ENCODE assay signal across 10 mouse cellular contexts in genomic region chr10:60347768-60348610, GRCm38 (mm10). TPM values are rescaled to one million over a fixed set of nuclear protein-coding genes. Genes with fewer than 3 reads are reported as not detected.
DNase-seq lines count a peak whose midpoint lies in the region; ATAC-seq and TF ChIP-seq lines count a peak whose summit lies in the region.
"Had no signal": no experiment of that assay in that cellular context is flagged by ENCODE, and none has a peak within 500 bp of the region (broad histone marks: within the 10 kb centered on the region; RNA-seq: fewer than 3 reads in every experiment).

No protein-coding gene starts in this region.

- H3K27me3 ChIP-seq in hindbrain, embryonic 16.5 days (replicated peaks; ENCODE audit: control insufficient read depth, insufficient read depth, low read length) = peaks cover 10% of the 10 kb centered on the region
- H3K27me3 ChIP-seq in hindbrain, embryonic 12.5 days = peaks cover 34% of the 10 kb centered on the region
- H3K27me3 ChIP-seq in thymus, adult 2 months (ENCODE audit: control insufficient read depth, insufficient read depth, low read length) = no peaks in the 10 kb centered on the region

- no peaks in the 10 kb centered on the region for H3K36me3 ChIP-seq in hindbrain, embryonic 16.5 days (ENCODE audit: control insufficient read depth, insufficient read depth, low read length)
- H3K36me3 ChIP-seq in hindbrain, embryonic 12.5 days = no peaks in the 10 kb centered on the region
- H3K36me3 ChIP-seq in thymus, adult 2 months (ENCODE audit: control insufficient read depth, insufficient read depth, low read length) = no peaks in the 10 kb centered on the region

- H3K9ac ChIP-seq in hindbrain, embryonic 16.5 days (ENCODE audit: low read depth, low read length) = no peak overlapping the region
- no peak overlapping the region for H3K9ac ChIP-seq in hindbrain, embryonic 12.5 days

- no peak for TF ChIP-seq POLR2A in thymus, adult 2 months (IDR thresholded peaks at IDR 0.05; ENCODE audit: control insufficient read depth, extremely low read depth, insufficient read depth, low read length, poor library complexity)

- no peaks in the 10 kb centered on the region for H3K9me3 ChIP-seq in hindbrain, embryonic 16.5 days (ENCODE audit: control insufficient read depth, low read length)
- H3K9me3 ChIP-seq in hindbrain, embryonic 12.5 days (replicated peaks) = no peaks in the 10 kb centered on the region

- H3K4me2 ChIP-seq in hindbrain, embryonic 16.5 days (ENCODE audit: low read length) = peak overlapping the region; percentile 47; the same call in 1 of the 2 replicates
- no peak overlapping the region; the same call in 1 of the 2 replicates for H3K4me2 ChIP-seq in hindbrain, embryonic 12.5 days (replicated peaks)

- WGBS in hindbrain, embryonic 16.5 days = 45% methylated on average over 9 of the region's 9 CpGs
- 24% methylated on average over 9 of the region's 9 CpGs for WGBS in hindbrain, embryonic 12.5 days
- 83% methylated on average over 9 of the region's 9 CpGs for WGBS in thymus, adult 2 months

- DNase-seq in thymus, adult 2 months = no peak
- no peak for DNase-seq in thymus, adult 18-20 months
- DNase-seq in liver = peak; percentile 65
- DNase-seq in frontal cortex, postnatal 36 days (ENCODE audit: low spot score in 2 of 2) = no peak
- DNase-seq in c-Kit-positive CD71-positive TER-119-positive erythroid progenitor cells, embryonic 14.5 days (ENCODE audit: low spot score) = no peak
- DNase-seq in gastrocnemius, postnatal 25 days = no peak
- DNase-seq: cerebellum, postnatal 25 days had no signal

- no peak for ATAC-seq in hindbrain, embryonic 16.5 days
- ATAC-seq in hindbrain, embryonic 12.5 days (ENCODE audit: low FRiP score) = no peak

- peaks cover 18% of the 10 kb centered on the region for H3K4me1 ChIP-seq in hindbrain, embryonic 16.5 days (ENCODE audit: control insufficient read depth, insufficient read depth, low read depth, low read length)
- H3K4me1 ChIP-seq in hindbrain, embryonic 12.5 days = peaks cover 46% of the 10 kb centered on the region
- peaks cover 62% of the 10 kb centered on the region for H3K4me1 ChIP-seq in thymus, adult 2 months (replicated peaks; ENCODE audit: control insufficient read depth, insufficient read depth, low read length)

- TF ChIP-seq CTCF in thymus, adult 2 months (IDR thresholded peaks at IDR 0.05; ENCODE audit: borderline replicate concordance, control insufficient read depth, extremely low read depth, insufficient read depth, low read length, poor library complexity) = no peak

- H3K4me3 ChIP-seq in hindbrain, embryonic 16.5 days (ENCODE audit: low read length) = no peak overlapping the region; the same call in 1 of the 2 replicates
- no peak overlapping the region for H3K4me3 ChIP-seq in hindbrain, embryonic 12.5 days
- H3K4me3 ChIP-seq in thymus, adult 2 months (ENCODE audit: control insufficient read depth, insufficient read depth, low read length) = peak overlapping the region; percentile 70

- no peak overlapping the region for H3K27ac ChIP-seq in hindbrain, embryonic 16.5 days (ENCODE audit: low read depth, low read length)
- no peak overlapping the region for H3K27ac ChIP-seq in hindbrain, embryonic 12.5 days
- H3K27ac ChIP-seq in thymus, adult 2 months (ENCODE audit: control insufficient read depth, insufficient read depth, low read length) = peak overlapping the region; percentile 71; the same call in 1 of the 2 replicates

RNA-seq across cellular contexts. Expression of gene Vsir, which starts 1.3 kb away (rescaled TPM):
- polyA plus RNA-seq in hindbrain, embryonic 16.5 days (2015; fragmentation: Nextera tagmentation; extraction: Ambion mirVana) = 2.4 TPM in 2 replicates
- 1.9 and 2.9 TPM in 2 replicates for polyA plus RNA-seq in hindbrain, embryonic 12.5 days (2016; fragmentation: Nextera tagmentation; extraction: Ambion mirVana)
- polyA plus RNA-seq in thymus, adult 2 months (2012; rRNA removed) = 162 and 166 TPM in 2 replicates
- 1 to 10 TPM; 7.0 to 7.4 TPM for total RNA-seq in gastrocnemius, postnatal 25 days (2021)

RNA-seq across cellular contexts. Expression of gene Gm17455, which starts 51.5 kb away (rescaled TPM):
- 13.3 and 14.0 TPM in 2 replicates for polyA plus RNA-seq in hindbrain, embryonic 16.5 days (2015; fragmentation: Nextera tagmentation; extraction: Ambion mirVana)
- 5.6 and 9.0 TPM in 2 replicates for polyA plus RNA-seq in hindbrain, embryonic 12.5 days (2016; fragmentation: Nextera tagmentation; extraction: Ambion mirVana)
- polyA plus RNA-seq in thymus, adult 2 months (2012; rRNA removed) = 1.1 and 2.3 TPM in 2 replicates
- not detected for total RNA-seq in gastrocnemius, postnatal 25 days (2021)
- total RNA-seq: monocyte, adult 5-6 weeks had no signal

Comparison
In these comparisons a context has a peak if more than half of its experiments do, and no peak if none do; other contexts are left out.
1. RNA of gene Vsir, which starts 1.3 kb away (polyA plus RNA-seq): 162 to 166 TPM in thymus, adult 2 months; 1.9 to 2.9 TPM in hindbrain, embryonic 12.5 days and 2.4 TPM in hindbrain, embryonic 16.5 days; every median in the first group is over 10 times any median in the second.